Mouse (Mus musculus) bone marrow macrophage, adult 2 months (primary cell): Measurements from ENCODE around the gene Tnfsf14.

Experiments used
- CTCF ChIP-seq: IDR thresholded peaks from 2 replicates; pipeline ENCODE4 v1.5.1; 2012; ENCODE audit warnings: low read depth, mild to moderate bottlenecking, low read length, moderate library complexity
- POLR2A ChIP-seq: IDR thresholded peaks from 2 replicates; pipeline ENCODE4 v1.6.1; 2012; ENCODE audit warnings: mild to moderate bottlenecking, low read depth, low read length, borderline replicate concordance

DNA sequence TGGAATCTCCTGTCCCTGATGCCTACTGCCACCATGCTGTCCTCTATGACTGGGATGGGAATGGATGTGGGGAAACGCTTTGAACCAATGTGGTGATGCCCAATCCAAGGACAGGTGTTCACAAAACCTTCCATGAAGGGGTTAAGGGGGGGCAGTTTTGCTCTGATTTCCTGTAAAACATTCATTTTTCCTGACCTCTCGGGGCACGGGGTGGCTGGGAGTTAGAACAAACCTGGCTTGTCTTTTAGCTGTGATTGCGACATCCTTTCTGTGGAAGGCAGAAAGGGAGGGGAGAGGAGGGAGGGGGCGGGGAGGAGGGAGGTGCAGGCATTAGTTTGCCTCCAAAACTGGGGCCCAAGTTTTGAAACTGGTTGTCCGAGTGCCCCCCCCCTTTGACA, 36.8 kb upstream of the Tnfsf14 start:
- TF ChIP-seq CTCF, result no peak
- TF ChIP-seq POLR2A, result no peak
